Mouse (Mus musculus) layer of hippocampus, adult 2 months (tissue): ENCODE measurements around the gene Gm1113. TPM values are rescaled to one million over a fixed set of nuclear protein-coding genes. Genes with fewer than 3 reads are reported as not detected.

Source experiments
- DNase-seq, 2 experiments: peaks; one replicate each; pipeline ENCODE4 v3.0.0; 2022; ENCODE audit warnings: low spot score in 2 of 2
- H3K27ac ChIP-seq: fragments of 200-600 bp; 2 replicates; pipeline ENCODE4 v1.8.1; 2022
- H3K4me3 ChIP-seq: fragments of 200-600 bp; 2 replicates; pipeline ENCODE4 v1.8.1; 2022; ENCODE audit warnings: mild to moderate bottlenecking
- CTCF ChIP-seq: fragments of 200-600 bp; conservative IDR thresholded peaks from 2 replicates; pipeline ENCODE4 v1.8.1; 2022; ENCODE audit warnings: antibody characterized with exemption, mild to moderate bottlenecking, moderate library complexity
- total RNA-seq, 2 experiments: library from RNA; stranded (reverse); gene quantifications; 2 replicates each; pipeline ENCODE4 v1.2.3; 2021

Gene Gm1113
- total RNA-seq, 2 experiments from 2014 or later, result not detected

DNA sequence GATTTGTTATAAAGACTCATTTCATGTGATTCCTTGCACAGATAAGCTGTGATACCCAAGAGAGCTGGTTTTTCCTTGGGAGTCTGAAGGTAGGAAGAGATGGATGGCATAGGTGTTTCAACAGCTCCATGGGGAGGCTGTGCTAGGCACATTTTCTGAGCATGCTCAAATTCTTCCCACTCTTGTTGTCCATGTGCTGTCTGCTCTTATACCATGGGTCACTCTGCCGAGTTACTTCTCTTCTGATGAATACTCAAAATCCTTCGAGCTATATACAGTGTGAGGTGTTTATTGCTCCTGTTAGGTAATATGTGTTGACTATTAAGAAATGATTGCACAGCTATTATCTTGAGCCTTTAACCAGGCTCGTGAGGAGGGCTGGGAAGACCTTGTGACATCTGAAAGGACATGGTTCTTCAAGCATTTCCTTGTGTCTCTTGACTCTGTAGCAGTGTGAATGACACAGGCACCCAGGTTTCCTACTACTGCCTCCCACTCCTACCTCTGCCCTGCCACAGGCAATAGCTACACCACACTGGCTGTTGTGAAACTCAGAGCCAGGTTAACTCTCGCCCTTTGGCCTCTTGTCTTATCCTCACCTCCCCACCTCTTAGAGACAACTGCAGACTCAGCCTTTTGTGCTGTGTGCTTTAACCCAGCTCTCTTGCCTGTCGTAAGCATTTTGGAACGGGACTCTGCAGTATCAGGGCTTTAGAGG lies 2.7 kb upstream of the Gm1113 start:
- Histone ChIP-seq H3K4me3 (no peak overlapping the region), H3K27ac (no peak overlapping the region)
- no peak for DNase-seq

GRCm38 (mm10) chr9:35516711-35517110 lies 1.4 kb downstream of the Gm1113 start:
- TF ChIP-seq CTCF, result no peak
- no peak overlapping the region for H3K27ac ChIP-seq
- H3K4me3 ChIP-seq, result no peak overlapping the region
- no peak for DNase-seq

More for the DNA sequence above, 2.7 kb upstream of the Gm1113 start:
- TF ChIP-seq CTCF, result no peak

DNA sequence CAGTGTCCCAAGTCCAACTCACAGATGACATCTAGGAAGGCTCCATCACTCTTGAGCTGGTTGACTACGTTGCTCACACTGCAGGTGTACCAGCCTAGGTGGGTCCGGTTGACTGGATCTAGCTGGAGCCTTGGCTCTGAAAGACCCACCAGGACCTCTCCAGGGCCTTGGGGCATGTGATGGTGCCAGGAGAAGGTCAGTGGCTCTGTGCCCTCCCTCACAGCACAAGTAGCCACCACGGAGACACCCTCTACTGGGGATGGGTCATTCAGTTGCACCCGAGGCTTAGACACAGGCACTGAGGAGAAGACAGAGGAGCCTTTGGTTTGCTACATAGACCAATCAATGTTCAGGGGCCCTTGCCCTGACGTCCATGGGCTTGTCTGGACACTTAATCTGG lies 1.9 kb downstream of the Gm1113 start:
- DNase-seq, result no peak
- Histone ChIP-seq H3K4me3 (no peak overlapping the region), H3K27ac (no peak overlapping the region)
- TF ChIP-seq CTCF, result no peak

- no peak overlapping the region for H3K4me3 ChIP-seq
- no peak overlapping the region for H3K27ac ChIP-seq
- TF ChIP-seq CTCF, result no peak
- DNase-seq, result no peak
Measured at GRCm38 (mm10) chr9:35513900-35514299, 4.2 kb downstream of the Gm1113 start.

- H3K27ac ChIP-seq, result peak overlapping the region; percentile 78
- H3K4me3 ChIP-seq, result no peak overlapping the region
- no peak for TF ChIP-seq CTCF
- peak; percentile 55 to 64 for DNase-seq
Measured at GRCm38 (mm10) chr9:35508234-35508633, 9.8 kb downstream of the Gm1113 start.

DNA sequence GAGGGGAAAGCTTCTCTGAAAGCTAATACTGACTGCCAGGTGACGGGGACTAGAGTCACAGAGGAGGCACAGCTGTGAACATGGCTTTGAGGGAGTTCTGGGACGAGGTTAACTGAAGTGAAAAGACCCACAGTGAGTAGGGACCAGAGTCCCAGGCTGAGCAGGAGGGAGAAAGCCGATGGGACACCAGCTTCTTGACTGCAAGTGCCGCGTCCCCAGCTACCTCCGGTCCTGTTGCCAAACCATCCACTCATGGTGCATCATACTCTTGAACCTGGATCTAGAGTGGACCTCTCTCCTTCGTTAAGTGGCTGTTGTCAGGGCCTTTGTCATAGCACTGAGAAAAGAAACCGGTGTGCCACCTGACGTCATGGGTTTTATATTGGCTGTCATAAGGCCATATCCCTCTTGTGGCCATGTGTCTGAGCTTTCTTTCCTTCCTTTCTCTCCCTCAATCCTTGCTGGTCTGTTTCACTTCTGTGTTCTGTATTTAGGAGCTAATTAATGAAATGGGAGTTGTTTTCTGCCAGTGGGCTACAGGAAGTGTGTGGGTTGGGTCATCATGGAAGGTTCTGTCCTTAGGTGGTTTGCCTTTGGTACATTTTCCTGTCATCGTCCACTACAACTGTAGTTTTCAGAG lies 15.6 kb downstream of the Gm1113 start:
- H3K27ac ChIP-seq, result no peak overlapping the region
- DNase-seq, result no peak
- TF ChIP-seq CTCF, result no peak
- H3K4me3 ChIP-seq, result no peak overlapping the region

DNA sequence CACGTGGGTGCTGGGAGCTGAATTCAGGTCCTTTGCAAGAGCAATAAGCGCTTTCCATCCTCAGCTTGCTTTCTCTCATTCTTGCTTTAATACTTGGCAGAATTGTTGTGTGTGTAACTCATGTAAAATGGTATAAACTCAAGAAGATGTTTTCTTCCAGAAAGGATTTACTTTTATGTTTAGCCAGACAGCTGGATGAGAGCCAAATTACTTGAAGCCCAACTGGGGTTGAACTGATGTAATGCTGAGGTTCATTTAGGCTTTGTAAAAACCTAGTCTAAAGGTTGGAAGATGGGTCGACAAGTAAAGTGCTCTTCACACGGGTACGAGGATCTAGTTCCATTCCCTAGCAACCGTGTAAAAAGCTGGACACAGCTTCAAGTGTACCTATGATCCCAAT lies 18.1 kb downstream of the Gm1113 start:
- no peak for TF ChIP-seq CTCF
- H3K27ac ChIP-seq, result no peak overlapping the region
- no peak overlapping the region for H3K4me3 ChIP-seq
- no peak for DNase-seq

GRCm38 (mm10) chr9:35495471-35495870 lies 22.6 kb downstream of the Gm1113 start:
- DNase-seq, result no peak
- Histone ChIP-seq H3K4me3 (no peak overlapping the region), H3K27ac (no peak overlapping the region)
- no peak for TF ChIP-seq CTCF

DNA sequence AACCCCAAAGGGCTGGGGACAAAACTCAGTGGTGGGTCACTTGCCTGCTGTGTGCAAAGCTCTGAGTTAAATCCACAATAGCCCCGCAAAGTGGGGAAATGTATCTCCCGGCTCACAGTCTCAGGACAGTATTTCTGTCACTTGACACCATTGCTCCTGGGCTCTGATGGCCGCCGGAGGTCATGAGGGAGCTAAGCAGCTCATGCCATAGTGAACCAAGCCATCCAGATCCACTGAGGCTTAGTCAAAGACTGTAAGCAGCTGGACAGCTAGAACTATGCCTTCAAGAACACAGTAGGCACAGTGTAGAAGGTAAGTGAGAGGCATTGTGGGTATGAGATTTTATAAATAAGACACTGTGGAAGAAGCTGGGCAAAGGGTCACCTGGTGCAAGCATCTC lies 23.1 kb downstream of the Gm1113 start:
- TF ChIP-seq CTCF, result no peak

GRCm38 (mm10) chr9:35493733-35494092 lies 24.4 kb downstream of the Gm1113 start:
- no peak for DNase-seq
- H3K4me3 ChIP-seq, result no peak overlapping the region
- H3K27ac ChIP-seq, result no peak overlapping the region
- TF ChIP-seq CTCF, result no peak

More for the DNA sequence above, 23.1 kb downstream of the Gm1113 start:
- H3K4me3 ChIP-seq, result no peak overlapping the region
- H3K27ac ChIP-seq, result no peak overlapping the region
- DNase-seq, result no peak

DNA sequence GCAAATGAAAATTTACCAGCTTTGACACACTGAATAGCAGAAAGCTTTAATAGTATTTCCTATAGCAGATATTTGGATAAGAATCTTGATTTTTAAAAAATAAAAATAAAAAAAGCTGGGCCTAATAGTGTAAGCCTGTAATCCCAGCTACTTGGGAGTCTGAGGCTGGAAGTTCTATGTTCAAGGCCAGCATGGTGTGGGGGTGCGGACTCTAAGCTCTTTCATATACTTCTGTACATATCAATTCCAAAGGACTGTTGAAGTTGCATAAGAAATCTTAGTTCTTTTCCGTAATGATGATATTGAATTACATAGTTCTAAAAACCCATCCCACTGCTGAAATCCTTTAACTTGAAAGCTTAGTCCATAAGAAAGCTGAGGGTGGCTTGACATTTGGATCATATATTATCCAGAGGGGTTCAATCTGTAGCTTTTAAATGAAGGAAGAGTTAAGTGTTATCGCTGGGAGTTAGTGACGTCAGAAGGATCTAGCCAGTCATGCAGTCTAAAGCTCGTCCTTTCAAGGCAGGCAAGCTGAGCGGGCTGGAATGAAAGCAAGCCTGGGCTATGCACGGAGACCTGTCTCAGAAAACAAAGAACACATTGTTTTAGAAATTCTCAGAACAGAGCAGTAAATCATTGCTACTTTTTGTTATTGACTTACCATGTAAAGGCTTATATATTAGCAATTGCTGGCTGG lies 24.9 kb downstream of the Gm1113 start:
- TF ChIP-seq CTCF, result no peak
- H3K27ac ChIP-seq, result no peak overlapping the region
- H3K4me3 ChIP-seq, result no peak overlapping the region
- no peak for DNase-seq

- DNase-seq, result no peak
- Histone ChIP-seq H3K27ac (no peak overlapping the region), H3K4me3 (no peak overlapping the region)
- TF ChIP-seq CTCF, result no peak
Measured at GRCm38 (mm10) chr9:35491109-35491866, 26.8 kb downstream of the Gm1113 start.

DNA sequence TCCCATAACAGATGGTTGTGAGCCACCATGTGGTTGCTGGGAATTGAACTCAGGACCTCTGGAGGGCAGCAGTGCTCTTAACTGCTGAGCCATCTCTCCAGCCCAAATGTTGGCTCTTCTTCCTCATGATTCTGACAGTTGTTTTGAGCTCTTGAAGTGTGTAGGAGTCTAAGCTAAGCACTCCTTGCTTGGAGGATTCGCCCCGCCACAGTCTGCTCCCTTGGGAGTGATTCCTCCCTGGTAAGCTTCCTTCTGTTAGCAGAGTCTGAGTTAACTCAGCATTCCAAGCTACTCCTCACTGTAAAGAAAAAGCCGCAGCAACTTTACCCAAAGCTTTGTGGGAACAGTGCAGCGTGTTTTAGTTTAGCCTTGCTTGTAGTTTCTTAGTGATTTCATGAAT lies 29.6 kb downstream of the Gm1113 start:
- DNase-seq, result peak in 1 of 2 experiments; percentile 57
- Histone ChIP-seq H3K27ac (no peak overlapping the region), H3K4me3 (no peak overlapping the region)
- peak; percentile 22; the same call in 1 of the 2 replicates for TF ChIP-seq CTCF
